Mouse (Mus musculus) kidney, embryonic 14.5 days (tissue): Measurements from ENCODE around the gene Nadk. TPM values are rescaled to one million over a fixed set of nuclear protein-coding genes. Genes with fewer than 3 reads are reported as not detected.
A peak's percentile ranks its signal among the peaks of the same experiment; 100 is the strongest.

Experiments
- ATAC-seq: fragments of 200-750 bp; cut with Nextera tagmentation; 2 replicates; pipeline ENCODE4 v1.8.0; 2017; ENCODE audit warnings: moderate number of reproducible peaks, mild to moderate bottlenecking, moderate TSS enrichment, moderate library complexity; ENCODE audit not compliant: low FRiP score, low TSS enrichment
- H3K27ac ChIP-seq: fragments of 300-500 bp; sonication (generic); 2 replicates; pipeline ENCODE4 v1.5.1; 2014; ENCODE audit warnings: low read depth, mild to moderate bottlenecking, low read length, moderate library complexity, mixed read lengths
- H3K27me3 ChIP-seq: fragments of 300-500 bp; sonication (generic); 2 replicates; pipeline ENCODE4 v1.6.1; 2014; ENCODE audit warnings: mild to moderate bottlenecking, low read length; ENCODE audit not compliant: control insufficient read depth, insufficient read depth
- H3K36me3 ChIP-seq: fragments of 300-500 bp; sonication (generic); 2 replicates; pipeline ENCODE4 v1.6.1; 2014; ENCODE audit warnings: low read length, mixed read lengths; ENCODE audit not compliant: control insufficient read depth, insufficient read depth
- H3K4me1 ChIP-seq: fragments of 300-500 bp; sonication (generic); 2 replicates; pipeline ENCODE4 v1.6.1; 2014; ENCODE audit warnings: low read length, mixed read lengths; ENCODE audit not compliant: control insufficient read depth, insufficient read depth
- H3K4me2 ChIP-seq: fragments of 300-500 bp; sonication (generic); replicated peaks from 2 replicates; pipeline ENCODE4 v1.6.1; 2014; ENCODE audit warnings: low read depth, mild to moderate bottlenecking, low read length
- H3K4me3 ChIP-seq: fragments of 300-500 bp; sonication (generic); 2 replicates; pipeline ENCODE4 v1.5.1; 2014; ENCODE audit warnings: mild to moderate bottlenecking, low read length
- H3K9ac ChIP-seq: fragments of 300-500 bp; sonication (generic); 2 replicates; pipeline ENCODE4 v1.6.1; 2014; ENCODE audit warnings: low read depth, mild to moderate bottlenecking, low read length, moderate library complexity
- H3K9me3 ChIP-seq: fragments of 300-500 bp; sonication (generic); 2 replicates; pipeline ENCODE4 v1.6.1; 2016; ENCODE audit warnings: low read length; ENCODE audit not compliant: control insufficient read depth
- WGBS: fragments of 180-500 bp; shearing (Covaris S2); extraction: QIAGEN DNeasy Blood & Tissue Kit; methylation state at CpG from one replicate; pipeline ENCODE4 v1.1.7; 2014; 5-methylcytosine and 5-hydroxymethylcytosine counted together
- polyA plus RNA-seq: library from polyadenylated mRNA; unstranded; fragments of >200 nt; fragmentation: Nextera tagmentation; extraction: Ambion mirVana; gene quantifications from 2 replicates; pipeline ENCODE4 v1.2.1, GENCODE M21; 2014

Nadk gene
- polyA plus RNA-seq, 1 experiment from 2014 or later, result 99.9 TPM

DNA sequence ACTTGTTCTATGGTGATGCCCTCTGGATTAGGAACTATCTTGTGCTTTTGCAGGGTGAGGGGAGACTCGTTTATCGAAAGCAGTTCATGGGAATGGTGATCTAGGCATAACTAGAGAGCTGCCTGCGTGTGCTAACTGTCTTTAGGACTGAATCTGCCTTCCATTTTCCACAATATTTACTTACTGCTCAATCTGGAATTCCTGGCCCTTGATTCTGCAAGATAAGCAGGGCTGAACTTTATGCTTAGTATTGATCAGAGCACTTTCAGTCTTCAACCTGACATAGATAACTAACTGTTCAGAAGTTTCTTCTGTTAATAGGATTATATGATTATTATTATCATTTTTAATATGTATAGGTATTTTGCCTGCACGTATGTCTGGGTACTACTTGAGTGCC is 43.0 kb downstream of the Nadk start:
- Histone ChIP-seq H3K27ac (no peak overlapping the region), H3K4me2 (no peak overlapping the region), H3K4me3 (no peak overlapping the region), H3K4me1 (peaks cover 6% of the 10 kb centered on the region), H3K27me3 (no peaks in the 10 kb centered on the region), H3K36me3 (peaks cover 21% of the 10 kb centered on the region), H3K9ac (no peak overlapping the region), H3K9me3 (no peaks in the 10 kb centered on the region)
- no peak for ATAC-seq
- 90% methylated on average over 4 of the region's 4 CpGs for WGBS

GRCm38 (mm10) chr4:155606825-155607224 is 44.6 kb downstream of the Nadk start:
- 0 out of 2 replicates have a peak, but pooled peaks have one; percentile 41 for ATAC-seq
- Histone ChIP-seq H3K4me3 (no peak overlapping the region), H3K4me2 (no peak overlapping the region), H3K9ac (no peak overlapping the region), H3K27me3 (no peaks in the 10 kb centered on the region), H3K36me3 (peaks cover 35% of the 10 kb centered on the region), H3K4me1 (peaks cover 6% of the 10 kb centered on the region), H3K9me3 (no peaks in the 10 kb centered on the region), H3K27ac (no peak overlapping the region)
- 36% methylated on average over 2 of the region's 2 CpGs for WGBS

GRCm38 (mm10) chr4:155611860-155612259 is 49.7 kb downstream of the Nadk start:
- Histone ChIP-seq H3K9me3 (no peaks in the 10 kb centered on the region), H3K9ac (no peak overlapping the region), H3K4me2 (no peak overlapping the region), H3K4me1 (no peaks in the 10 kb centered on the region), H3K27ac (no peak overlapping the region), H3K4me3 (no peak overlapping the region), H3K27me3 (no peaks in the 10 kb centered on the region), H3K36me3 (peaks cover 53% of the 10 kb centered on the region)
- WGBS, result 93% methylated on average over 3 of the region's 3 CpGs
- no peak for ATAC-seq

DNA sequence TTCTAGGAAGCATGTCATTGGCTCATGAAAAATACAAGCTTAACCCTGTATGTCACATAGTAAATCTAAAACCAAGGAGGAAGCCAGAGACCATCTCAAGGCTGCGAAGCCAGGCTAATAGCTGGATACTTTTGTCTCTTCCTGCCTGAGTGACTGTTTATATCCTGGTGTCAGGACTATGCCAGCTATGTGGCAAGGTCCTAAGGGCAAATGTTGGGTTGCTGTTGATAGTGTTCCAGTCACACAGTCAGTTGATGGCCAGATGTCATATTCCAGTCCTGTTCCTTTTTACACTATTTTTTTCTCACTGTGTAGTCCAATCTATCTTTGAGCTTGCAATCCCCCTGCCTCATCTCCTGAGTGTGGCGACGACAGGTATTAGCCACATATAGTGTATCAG is 51.1 kb downstream of the Nadk start:
- Histone ChIP-seq H3K9ac (no peak overlapping the region), H3K4me1 (no peaks in the 10 kb centered on the region), H3K9me3 (no peaks in the 10 kb centered on the region), H3K4me3 (no peak overlapping the region), H3K4me2 (no peak overlapping the region), H3K27ac (no peak overlapping the region), H3K27me3 (no peaks in the 10 kb centered on the region), H3K36me3 (peaks cover 67% of the 10 kb centered on the region)
- 94% methylated on average over 3 of the region's 3 CpGs for WGBS
- no peak for ATAC-seq

DNA sequence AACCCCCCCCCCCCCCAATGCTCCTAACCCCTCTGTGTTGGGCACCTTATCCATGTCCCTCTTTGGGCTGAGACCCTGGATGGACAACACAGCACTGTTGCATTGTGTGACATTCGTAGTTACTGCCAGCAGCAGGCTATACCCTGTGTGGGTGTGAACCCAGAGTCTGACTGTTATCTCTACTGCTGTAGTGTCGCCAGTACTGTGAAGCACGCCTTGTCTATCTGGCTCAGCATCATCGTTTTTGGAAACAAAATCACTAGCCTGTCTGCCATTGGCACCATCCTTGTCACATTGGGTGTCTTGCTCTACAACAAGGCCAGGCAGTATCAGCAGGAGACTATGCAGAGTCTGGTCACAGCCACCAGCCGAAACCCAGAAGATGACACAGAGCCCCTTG is 56.1 kb downstream of the Nadk start:
- no peak for ATAC-seq
- H3K4me3 ChIP-seq, result no peak overlapping the region
- peaks cover under 1% of the 10 kb centered on the region for H3K4me1 ChIP-seq
- 93% methylated on average over 5 of the region's 5 CpGs for WGBS
- no peak overlapping the region for H3K9ac ChIP-seq
- no peaks in the 10 kb centered on the region for H3K27me3 ChIP-seq
- H3K27ac ChIP-seq, result no peak overlapping the region
- H3K4me2 ChIP-seq, result no peak overlapping the region
- peaks cover 69% of the 10 kb centered on the region for H3K36me3 ChIP-seq
- H3K9me3 ChIP-seq, result no peaks in the 10 kb centered on the region

DNA sequence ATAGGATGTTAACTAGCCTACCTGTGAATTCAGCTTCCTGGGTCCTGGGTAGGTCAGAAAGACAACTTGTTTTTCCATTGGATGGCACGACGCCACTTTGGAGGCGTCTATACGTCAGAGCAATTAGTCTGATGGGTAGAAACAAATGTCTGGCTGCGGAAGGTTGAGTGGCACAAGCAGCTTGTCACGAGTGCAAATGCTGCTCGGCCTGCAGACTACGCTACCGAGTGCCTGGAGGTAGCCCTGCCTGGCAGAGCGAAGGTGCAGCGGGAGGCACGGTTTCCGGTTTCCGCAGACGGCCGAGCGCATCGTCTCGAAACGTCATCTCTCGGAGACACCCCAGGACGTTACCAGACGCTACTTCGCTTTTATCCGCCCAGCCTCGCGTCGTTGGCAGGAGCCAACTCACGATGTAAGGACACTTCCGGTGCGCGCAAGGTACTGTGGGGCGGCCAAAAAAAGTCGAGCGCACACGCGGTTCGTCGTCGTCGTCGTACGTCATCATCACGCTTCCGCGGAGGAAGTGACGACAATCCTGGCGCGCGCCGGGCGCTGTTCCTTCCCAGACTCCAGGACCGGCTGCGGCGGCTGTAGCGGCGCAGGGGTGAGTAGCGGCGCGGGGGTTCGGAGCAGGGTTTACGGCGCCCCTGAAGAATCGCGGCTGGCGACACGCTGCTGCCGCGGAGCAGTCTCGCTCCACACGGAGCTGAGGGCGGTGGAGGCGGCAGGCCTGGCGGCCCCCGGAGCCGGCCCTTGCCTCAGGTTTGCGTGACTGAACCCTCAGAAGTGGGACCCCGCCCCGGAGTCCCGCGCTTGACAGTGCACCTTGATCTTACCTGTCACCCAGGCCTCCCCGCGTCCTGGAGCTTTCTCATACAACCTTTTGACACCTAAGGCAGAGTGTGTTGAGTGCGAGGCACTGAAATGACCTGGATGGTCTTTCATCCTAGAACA is 62.4 kb downstream of the Nadk start, which contains the start of gene Cdk11b:
Cdk11b (plus strand) TSS at position 517 of the 954 bp plus-strand sequence.
- peaks cover 6% of the 10 kb centered on the region for H3K4me1 ChIP-seq
- WGBS, result under 1% methylated on average over 84 of the region's 84 CpGs
- no peaks in the 10 kb centered on the region for H3K27me3 ChIP-seq
- peak within 1 kb of the TSS; percentile 76 for H3K4me2 ChIP-seq
- no peaks in the 10 kb centered on the region for H3K9me3 ChIP-seq
- H3K9ac ChIP-seq, result peak within 1 kb of the TSS; percentile 83
- peak; percentile 100 for ATAC-seq
- peaks cover 49% of the 10 kb centered on the region for H3K36me3 ChIP-seq
- peak within 1 kb of the TSS; percentile 81 for H3K27ac ChIP-seq
- H3K4me3 ChIP-seq, result peak within 1 kb of the TSS; percentile 84

DNA sequence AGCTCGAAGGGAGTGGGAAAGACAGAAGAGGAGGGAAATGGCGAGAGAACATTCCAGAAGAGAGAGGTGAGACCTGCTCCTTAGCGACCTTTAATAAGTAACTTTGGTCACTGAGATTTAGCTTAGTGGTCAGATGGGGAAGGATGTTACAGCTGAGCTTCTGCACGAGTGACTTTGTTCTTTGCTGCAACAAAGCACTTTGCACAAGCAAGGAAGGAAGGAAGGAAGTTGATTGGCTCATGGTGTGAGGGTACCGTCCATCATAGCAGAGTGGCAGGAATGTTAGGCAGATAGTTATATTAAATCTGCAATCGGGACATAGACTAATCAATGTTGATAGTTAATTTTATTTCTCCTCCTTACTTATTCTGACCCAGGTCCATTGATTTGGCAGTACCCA is 68.1 kb downstream of the Nadk start:
- WGBS, result 92% methylated on average over 6 of the region's 6 CpGs
- no peak overlapping the region for H3K4me2 ChIP-seq
- no peaks in the 10 kb centered on the region for H3K4me1 ChIP-seq
- peaks cover 79% of the 10 kb centered on the region for H3K36me3 ChIP-seq
- H3K9ac ChIP-seq, result no peak overlapping the region
- no peak overlapping the region for H3K27ac ChIP-seq
- no peak for ATAC-seq
- no peak overlapping the region for H3K4me3 ChIP-seq
- H3K9me3 ChIP-seq, result no peaks in the 10 kb centered on the region
- no peaks in the 10 kb centered on the region for H3K27me3 ChIP-seq

DNA sequence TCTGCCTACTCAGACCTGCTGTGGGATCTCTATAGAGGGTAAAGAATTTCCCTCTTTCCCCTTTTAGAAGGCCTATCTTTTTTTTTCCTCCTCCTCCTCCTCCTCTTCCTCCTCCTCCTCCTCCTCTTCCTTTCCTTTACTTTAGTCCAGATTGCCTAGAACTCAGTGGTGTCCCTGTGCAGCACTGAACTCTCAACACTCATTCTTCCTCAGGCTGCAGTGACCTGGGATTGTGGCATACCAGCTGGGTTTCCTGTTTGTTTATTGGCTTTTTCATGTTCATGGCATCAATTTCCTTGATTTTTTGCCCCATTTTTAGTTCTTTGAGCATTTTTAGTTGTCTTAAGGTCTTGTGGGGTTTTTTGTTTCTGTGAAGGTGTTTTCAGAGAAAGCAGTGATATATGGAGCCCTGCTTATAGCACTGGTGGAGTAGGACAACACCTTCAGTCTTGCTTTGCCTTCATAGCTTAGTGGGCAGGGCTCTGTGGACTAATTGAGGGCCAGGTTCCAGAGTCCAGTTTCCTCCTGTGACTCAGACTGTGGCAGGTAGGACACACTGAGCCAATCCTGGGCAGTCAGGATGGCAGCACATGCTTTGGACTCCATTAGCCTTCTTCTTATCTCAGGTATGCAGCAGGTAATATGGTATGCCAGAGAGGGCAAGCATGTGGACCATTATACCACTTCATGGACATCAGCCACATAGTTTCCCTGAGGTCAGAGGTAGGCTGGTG is 73.8 kb downstream of the Nadk start:
- peaks cover 92% of the 10 kb centered on the region for H3K36me3 ChIP-seq

More for the DNA sequence above, 73.8 kb downstream of the Nadk start:
- Histone ChIP-seq H3K9me3 (no peaks in the 10 kb centered on the region), H3K4me2 (no peak overlapping the region), H3K4me1 (no peaks in the 10 kb centered on the region), H3K27ac (no peak overlapping the region), H3K27me3 (no peaks in the 10 kb centered on the region), H3K4me3 (no peak overlapping the region), H3K9ac (no peak overlapping the region)
- ATAC-seq, result no peak
